Mouse (Mus musculus): ENCODE data around the gene Gm11733. TPM values are rescaled to one million over a fixed set of nuclear protein-coding genes. Genes with fewer than 3 reads are reported as not detected.

Gene Gm11733
- polyA plus RNA-seq, 1 experiment from 2014 or later, result not detected

Other genes with a start within 250 kb of the Gm11733 start
- 14.6 and 15.1 TPM in 2 replicates for gene Tnrc6c, start 169.9 kb downstream of the Gm11733 start, polyA plus RNA-seq (2014; fragmentation: Nextera tagmentation; extraction: Ambion mirVana)